Mouse (Mus musculus) C2C12 (cell line): ENCODE data around the gene Fer.

Source experiments
- CTCF ChIP-seq: IDR thresholded peaks from one replicate; pipeline ENCODE4 v1.5.1; 2011; ENCODE audit not compliant: control insufficient read depth, insufficient read depth, insufficient read length
- MAX ChIP-seq: IDR thresholded peaks from one replicate; pipeline ENCODE4 v1.6.1; 2011; ENCODE audit warnings: mild to moderate bottlenecking, control low read depth
- MYOD1 ChIP-seq: IDR thresholded peaks from one replicate; pipeline ENCODE4 v1.6.1; 2011; ENCODE audit warnings: low read depth; ENCODE audit not compliant: control insufficient read depth, insufficient read length
- USF1 ChIP-seq: IDR thresholded peaks from one replicate; pipeline ENCODE4 v1.6.1; 2011; ENCODE audit warnings: low read depth, mild to moderate bottlenecking, control low read depth, moderate library complexity

DNA sequence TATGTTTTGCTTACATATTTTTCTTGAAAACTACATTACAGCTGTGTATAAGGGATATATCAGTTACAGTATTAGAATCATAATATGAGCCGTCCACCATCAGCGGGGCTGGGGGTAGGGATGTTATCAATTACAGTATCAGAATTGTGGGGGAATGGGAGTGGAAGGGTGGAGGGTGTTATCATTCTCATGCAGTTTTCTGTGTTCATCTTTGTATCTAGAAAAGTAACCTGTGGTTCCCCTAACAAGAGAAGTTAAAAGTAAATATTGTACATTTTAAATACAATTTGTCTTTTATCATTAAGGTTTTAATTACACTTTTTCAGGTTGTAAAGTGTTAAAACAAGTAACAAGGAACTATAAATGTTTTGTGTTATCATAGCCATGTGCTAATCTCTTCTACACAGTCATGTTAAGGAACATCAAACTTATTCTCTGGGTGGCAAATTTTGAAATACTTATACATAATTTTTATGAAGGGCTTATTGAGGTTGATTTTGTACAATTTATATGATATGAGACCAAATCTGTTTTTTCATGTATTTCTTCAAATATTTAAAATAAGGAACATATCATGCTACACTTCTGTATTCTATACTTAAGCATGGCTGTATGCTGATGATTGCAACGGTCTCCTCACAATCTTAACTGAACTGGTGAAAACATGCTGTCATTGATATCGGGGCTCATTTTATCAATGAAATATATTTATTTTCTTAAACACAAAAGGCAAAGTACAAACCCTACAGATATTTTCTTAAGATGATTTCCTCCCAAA lies 116.1 kb downstream of the Fer start:
- no peak for TF ChIP-seq CTCF
- TF ChIP-seq USF1 = no peak
- TF ChIP-seq MAX = no peak
- no peak for TF ChIP-seq MYOD1
